Mouse (Mus musculus) adrenal gland, postnatal 25 days (tissue): ENCODE results near the gene Tle6. TPM values are rescaled to one million over a fixed set of nuclear protein-coding genes. Genes with fewer than 3 reads are reported as not detected.
A peak's percentile ranks its signal among the peaks of the same experiment; 100 is the strongest.

Experiments used
- DNase-seq: peaks from one replicate; pipeline ENCODE4 v3.0.0; 2021; ENCODE audit warnings: mixed read lengths
- total RNA-seq: library from RNA; stranded (reverse); gene quantifications from 2 replicates; pipeline ENCODE4 v1.2.3, GENCODE M21; 2021

Tle6 gene
- total RNA-seq, 1 experiment from 2014 or later = 37.4 TPM

DNA sequence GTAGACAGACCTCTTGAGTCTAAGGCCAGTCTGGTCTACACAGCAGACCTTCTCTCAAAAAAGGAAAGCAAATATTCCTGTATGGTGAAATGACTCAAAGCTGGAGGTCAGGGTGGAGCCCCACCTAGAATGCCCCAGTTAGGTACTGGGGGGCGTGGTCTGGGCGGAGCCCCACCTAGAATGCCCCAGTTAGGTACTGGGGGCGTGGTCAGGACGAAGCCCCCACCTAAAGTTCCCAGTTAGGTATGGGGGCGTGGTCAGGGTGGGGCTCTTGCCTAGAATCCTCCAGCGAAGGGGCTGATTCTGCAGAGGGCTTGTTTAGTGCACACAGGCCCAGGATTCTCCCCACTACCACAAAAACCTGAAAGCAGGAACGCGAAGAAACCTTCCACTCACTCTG is 22.6 kb upstream of the Tle6 start:
- DNase-seq = no peak

DNA sequence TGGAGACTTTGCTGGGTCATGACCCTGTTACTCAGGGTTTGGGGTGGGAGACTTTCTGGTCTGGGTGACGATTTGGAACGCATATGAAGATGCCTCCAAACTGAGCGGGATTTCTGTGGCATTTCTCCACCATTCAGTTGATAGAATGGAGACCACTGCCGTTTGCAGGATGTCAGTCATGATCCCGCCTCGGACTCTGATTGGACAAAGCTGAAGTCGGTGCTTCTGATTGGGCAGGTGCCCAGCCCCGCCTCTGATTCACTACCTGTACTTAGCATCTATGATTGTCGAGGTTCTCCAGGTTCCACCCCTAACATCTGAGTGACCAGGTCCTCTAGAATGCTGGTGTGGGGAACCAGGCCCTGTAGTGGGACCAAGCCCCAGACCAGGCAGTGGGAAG is 19.9 kb upstream of the Tle6 start:
- no peak for DNase-seq

DNA sequence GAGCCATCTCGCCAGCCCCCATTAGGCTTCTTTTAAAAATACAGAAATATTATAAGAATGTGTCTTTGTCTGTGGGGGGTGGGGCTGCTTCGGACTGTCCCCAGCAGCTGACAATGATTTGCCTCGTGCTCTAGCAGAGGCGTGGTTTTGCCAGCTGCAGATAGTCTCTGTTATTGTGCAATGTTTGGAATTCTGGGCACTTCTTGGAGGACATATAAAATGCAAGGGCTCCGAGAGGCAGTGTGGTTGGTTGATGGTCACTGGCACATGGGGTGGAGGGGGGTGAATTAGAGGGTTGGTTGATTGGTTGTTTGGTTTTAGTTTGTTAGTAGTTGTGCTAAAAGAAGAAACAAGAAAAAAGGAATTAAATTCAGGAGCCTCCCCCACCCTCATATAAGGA is 19.1 kb upstream of the Tle6 start:
- no peak for DNase-seq

DNA sequence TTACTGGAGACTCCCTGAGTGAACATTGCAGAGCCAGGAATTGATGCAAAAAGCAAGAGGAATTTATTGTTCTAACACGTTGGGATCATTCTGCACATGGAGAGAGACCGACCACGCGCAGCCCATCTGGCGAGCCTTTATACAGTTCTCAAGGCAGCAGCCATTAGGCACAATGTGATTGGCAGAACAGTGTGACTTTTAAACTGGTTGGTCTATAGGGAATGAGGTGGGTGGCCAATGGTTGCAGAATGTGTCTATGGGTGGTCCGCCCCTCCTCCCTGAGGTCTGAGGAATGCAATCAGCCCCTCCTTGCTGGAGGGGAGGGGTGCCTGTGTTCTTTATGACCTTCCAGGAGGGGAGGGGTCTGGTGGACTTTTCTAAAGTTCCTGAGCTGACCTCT is 14.6 kb upstream of the Tle6 start:
- no peak for DNase-seq

- DNase-seq = peak; percentile 53
Measured at GRCm38 (mm10) chr10:81612779-81613178, 11.9 kb upstream of the Tle6 start.

- DNase-seq = no peak
Measured at GRCm38 (mm10) chr10:81608308-81608707, 7.4 kb upstream of the Tle6 start.

DNA sequence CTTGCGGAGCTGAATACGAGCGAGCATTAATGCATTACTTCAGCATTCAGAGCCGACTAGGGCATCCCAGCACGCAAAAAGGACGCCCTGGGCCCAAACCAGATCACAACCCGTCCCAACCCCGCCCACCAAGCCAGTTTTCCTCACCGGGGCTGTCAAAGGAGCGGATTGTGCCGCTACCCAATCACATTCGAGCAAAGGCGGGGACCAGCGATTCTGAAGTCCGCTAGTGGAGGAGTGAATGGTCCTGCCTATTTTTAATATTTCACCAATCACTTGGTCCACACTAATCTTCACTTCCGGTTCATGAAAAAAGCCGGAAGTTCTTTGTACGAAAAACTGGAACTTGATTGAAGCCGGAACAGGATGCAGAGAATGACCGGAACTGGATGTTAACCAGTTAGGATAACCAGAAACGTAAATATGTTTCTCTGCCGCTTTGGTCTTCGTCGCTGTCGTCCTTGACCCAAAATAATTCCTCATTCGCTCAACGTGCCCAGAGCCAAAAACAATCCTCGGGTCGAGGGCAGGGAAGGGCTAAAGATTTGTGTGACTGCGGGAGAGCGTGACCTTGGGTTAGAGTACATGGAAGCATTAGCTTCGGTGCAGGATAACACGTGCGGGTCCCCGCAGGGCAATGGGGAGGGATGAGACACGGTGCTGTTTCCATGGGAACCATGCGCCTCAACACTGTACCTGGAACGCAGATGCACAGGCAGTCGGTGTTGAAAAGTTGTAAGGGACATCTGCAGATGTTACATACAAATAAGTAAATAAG is 5.3 kb upstream of the Tle6 start, which contains the start of gene BC025920:
BC025920 (plus strand) TSS at position 297 of the 778 bp plus-strand sequence.
- DNase-seq = peak; percentile 93

DNA sequence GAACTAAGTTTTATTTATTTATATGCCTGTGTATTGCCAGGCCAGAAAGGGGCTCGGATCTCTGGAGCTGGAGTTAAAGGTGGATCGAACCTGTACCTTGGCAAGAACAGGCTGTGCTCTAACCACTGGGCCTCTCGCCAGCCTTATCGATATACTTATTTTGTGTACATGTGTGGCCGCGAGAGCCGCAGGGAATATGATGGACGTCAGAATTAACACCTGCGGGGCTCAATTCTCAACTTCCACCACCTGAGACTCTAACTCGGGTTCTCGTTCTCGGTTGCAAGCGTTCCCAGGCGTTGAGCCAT is 4.7 kb upstream of the Tle6 start:
- DNase-seq = peak; percentile 45

- DNase-seq = peak; percentile 85
Measured at GRCm38 (mm10) chr10:81604968-81605665, 4.2 kb upstream of the Tle6 start.

DNA sequence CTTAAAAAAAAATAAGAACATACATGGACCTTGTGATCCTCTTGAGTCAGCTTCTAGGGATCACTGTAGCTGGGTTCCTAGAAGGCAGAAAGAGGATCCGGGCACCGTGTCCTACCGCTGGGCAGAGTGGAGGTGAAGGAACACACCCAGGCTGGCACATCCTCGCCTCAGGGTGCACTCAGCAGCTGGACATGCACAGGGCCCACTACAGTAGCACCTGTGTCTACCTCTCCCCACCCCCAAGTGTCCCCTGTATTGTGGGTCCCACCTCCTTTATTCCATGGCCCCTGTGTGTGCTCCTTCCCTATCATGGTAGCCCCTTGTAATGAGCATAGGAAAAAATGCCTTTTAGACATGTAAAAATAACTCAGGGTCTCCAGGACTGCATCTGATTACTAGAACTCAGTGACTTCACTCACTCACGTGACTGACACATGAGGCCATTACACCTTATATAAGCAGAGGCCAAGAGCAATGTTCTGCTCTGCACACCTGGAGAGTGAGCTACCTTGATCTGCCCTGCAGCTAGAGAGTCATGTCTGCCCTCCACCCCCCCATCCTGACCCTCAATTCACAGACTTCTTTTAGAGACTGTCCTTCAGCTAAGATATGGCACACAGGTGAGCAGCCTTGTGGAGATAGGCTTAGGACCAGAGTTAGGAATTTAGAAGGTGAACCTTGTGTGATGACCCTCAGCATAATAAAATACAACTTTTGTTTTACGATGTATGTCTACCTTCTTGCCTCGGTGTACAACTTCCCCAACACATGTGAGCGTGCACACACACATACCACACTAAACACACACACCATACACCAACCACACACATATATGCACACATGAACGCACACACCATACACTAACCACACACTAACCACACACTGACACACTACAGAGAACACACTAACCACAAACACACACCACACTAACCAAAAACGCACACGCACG is 3.4 kb upstream of the Tle6 start:
- no peak for DNase-seq

DNA sequence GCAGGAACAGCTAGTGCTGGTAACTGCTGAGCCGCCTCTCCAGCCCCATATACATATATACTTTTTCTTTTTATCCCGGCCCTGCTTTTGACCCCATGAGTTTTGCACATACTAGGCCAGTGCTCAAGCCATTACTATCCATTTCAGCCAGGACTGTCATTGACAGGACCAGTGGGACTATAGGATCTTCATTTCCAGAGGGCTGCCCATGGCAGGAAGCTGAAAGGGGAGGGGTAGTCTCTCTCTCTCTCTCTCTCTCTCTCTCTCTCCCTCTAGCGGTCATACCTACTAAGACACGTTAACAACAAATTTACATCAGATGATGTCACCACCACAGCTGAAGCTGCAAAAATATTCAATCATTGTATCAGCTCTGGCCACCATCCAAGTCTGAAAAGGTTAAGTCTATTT is 1.9 kb upstream of the Tle6 start:
- no peak for DNase-seq

DNA sequence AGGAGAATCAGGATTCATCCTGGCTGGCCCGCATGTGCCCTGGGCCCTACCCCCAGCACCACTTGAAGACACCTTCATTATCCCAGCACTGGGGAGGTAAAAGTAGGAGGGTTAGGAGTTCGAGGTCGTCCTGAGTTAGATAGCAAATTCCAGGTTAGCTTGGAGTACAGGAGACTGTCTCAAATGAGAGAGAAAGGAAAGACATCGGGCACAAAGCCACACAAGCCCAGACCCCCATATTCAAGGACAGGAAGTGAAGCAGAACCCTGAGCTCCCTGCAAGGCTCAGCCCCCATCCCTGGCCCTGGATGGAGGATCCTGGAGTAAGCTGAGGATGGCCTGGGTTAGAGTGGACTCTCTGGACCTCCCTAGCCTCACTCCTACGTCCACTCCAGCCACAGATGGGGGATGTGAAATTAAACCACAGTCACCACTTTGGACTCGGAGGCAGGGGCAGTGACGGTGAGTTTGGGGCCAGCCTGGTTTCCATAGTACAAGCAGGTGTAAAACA is 578 bp upstream of the Tle6 start:
- no peak for DNase-seq

GRCm38 (mm10) chr10:81600096-81600495 is 777 bp downstream of the Tle6 start:
- no peak for DNase-seq

GRCm38 (mm10) chr10:81599630-81600029 is 1.2 kb downstream of the Tle6 start:
- no peak for DNase-seq

DNA sequence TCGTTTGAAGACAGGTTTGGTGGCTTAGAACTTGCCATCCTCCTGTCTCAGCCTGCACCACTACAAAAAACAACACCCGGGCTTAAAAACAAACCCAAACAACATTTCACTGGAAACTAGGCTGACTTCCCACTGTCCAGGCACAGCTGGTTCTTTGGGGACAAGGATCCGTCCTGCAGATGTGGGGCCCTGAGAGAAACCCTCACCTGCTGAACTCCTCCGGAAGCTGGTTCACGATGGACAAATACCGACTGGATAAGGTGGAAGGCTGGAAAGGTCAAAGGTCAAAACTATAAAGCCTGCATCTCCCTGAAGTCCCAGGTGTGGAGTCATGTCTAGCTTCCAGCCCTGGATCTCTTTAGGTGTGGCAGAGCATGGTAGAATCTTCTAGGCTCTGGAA is 2.0 kb downstream of the Tle6 start:
- no peak for DNase-seq

DNA sequence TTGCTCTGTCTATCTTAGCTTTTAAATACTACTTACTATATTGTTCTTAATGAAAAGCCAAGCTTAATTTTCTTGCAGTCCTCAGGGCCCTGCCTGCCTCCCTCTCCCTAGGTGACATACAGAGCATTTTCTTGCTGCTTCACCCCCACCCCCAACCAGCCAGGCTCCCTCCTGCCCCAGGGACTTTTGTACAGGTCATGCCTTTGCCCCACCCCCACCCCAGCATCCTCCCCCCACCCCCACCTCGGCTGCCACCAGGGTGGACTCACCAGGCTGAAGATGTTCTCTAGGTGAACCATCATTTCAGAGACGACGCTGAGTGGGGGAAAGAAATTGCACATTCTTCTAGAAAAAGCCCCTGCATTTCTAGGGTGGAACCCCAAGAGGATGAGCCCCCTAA is 2.5 kb downstream of the Tle6 start:
- DNase-seq = no peak

GRCm38 (mm10) chr10:81597137-81597950 is 3.5 kb downstream of the Tle6 start:
- peak; percentile 70 for DNase-seq

- DNase-seq = no peak
Measured at GRCm38 (mm10) chr10:81596611-81597010, 4.3 kb downstream of the Tle6 start.

DNA sequence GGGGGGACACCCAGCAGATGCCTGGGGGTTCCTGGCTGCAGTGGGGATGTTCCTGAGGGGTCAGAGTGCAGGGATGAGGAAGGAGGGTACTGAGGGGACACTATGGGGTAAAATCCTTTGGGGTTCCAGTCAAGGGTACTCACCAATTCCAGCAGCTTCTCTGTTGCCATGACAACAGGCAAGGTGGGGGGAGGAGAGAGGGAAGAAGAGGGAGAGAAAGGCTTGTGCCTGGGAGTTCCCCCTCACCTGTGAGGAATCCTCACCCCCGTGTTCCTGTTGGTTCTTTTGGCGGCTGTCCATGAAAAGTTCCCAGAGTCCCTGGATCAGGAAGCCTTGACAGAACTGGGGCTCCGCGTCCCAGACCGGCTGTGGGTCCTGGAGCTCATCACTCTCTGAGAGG is 5.3 kb downstream of the Tle6 start:
- DNase-seq = no peak

- no peak for DNase-seq
Measured at GRCm38 (mm10) chr10:81593935-81594334, 6.9 kb downstream of the Tle6 start.

DNA sequence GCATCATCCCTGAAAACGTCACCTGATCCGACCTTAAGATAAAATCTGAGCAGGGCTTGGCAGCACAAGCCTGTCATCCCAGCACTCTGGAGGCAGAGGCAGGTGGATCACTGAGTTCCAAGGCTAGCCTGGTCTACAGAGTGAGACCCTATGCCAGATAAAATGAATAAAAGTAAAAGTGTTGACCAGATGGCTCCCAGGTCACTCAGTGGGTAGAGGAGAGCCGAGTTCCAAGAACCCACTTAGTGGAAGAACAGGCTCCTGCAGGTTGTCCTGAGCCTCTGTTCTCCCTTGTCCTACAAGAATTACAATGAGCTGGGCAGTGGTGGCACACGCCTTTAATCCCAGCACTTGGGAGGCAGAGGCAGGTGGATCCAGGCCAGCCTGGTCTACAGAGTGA is 7.7 kb downstream of the Tle6 start:
- DNase-seq = no peak

GRCm38 (mm10) chr10:81592631-81593030 is 8.2 kb downstream of the Tle6 start:
- no peak for DNase-seq
